Mouse (Mus musculus) myocyte (in vitro differentiated cells): ENCODE measurements at regions not wholly inside any gene's neighbourhood (a gene's known extent, or its start where the extent isn't known, plus 50 kb on each side); places are given as distances from the start of the nearest gene placed in this dataset.

Source experiments
- H3K27me3 ChIP-seq: one replicate; pipeline ENCODE4 v1.6.1; 2011; ENCODE audit not compliant: control insufficient read depth, insufficient read depth, insufficient read length
- H3K36me3 ChIP-seq: one replicate; pipeline ENCODE4 v1.6.1; 2011; ENCODE audit not compliant: control insufficient read depth, insufficient read depth
- H3K4me2 ChIP-seq: one replicate; pipeline ENCODE4 v1.6.1; 2011; ENCODE audit warnings: low read depth, control low read depth
- H3K4me3 ChIP-seq: one replicate; pipeline ENCODE4 v1.5.1; 2011; ENCODE audit warnings: mild to moderate bottlenecking, control low read depth, moderate library complexity
- H3K79me2 ChIP-seq: one replicate; pipeline ENCODE4 v1.6.1; 2011; ENCODE audit not compliant: control insufficient read depth, insufficient read depth
- H3ac ChIP-seq: one replicate; pipeline ENCODE4 v1.6.1; 2011; ENCODE audit not compliant: control insufficient read depth, insufficient read length
- CEBPB ChIP-seq: IDR thresholded peaks from 2 replicates; pipeline ENCODE4 v1.6.1; 2011; ENCODE audit warnings: mild to moderate bottlenecking, moderate library complexity; ENCODE audit not compliant: poor library complexity, insufficient read depth, severe bottlenecking
- E2F4 ChIP-seq: IDR thresholded peaks from one replicate; pipeline ENCODE4 v1.6.1; 2011; ENCODE audit warnings: mild to moderate bottlenecking, control low read depth, moderate library complexity; ENCODE audit not compliant: insufficient read depth
- MAX ChIP-seq: IDR thresholded peaks from one replicate; pipeline ENCODE4 v1.6.1; 2011; ENCODE audit warnings: low read depth, mild to moderate bottlenecking, control low read depth
- MYOD1 ChIP-seq, 3 experiments: IDR thresholded peaks; one replicate each; pipeline ENCODE4 v1.6.1; 2011; ENCODE audit warnings: control low read depth in 2 of 3, low read depth in 2 of 3, mild to moderate bottlenecking in 2 of 3, moderate library complexity in 1 of 3; ENCODE audit not compliant: insufficient read length in 2 of 3, control insufficient read depth in 1 of 3
- MYOG ChIP-seq, 3 experiments: IDR thresholded peaks; one replicate each; pipeline ENCODE4 v1.6.1; 2011; ENCODE audit warnings: control low read depth in 2 of 3, low read depth in 2 of 3, mild to moderate bottlenecking in 2 of 3; ENCODE audit not compliant: insufficient read length in 2 of 3, control insufficient read depth in 1 of 3, insufficient read depth in 1 of 3
- POLR2A ChIP-seq: IDR thresholded peaks from one replicate; pipeline ENCODE4 v1.6.1; 2011; ENCODE audit warnings: low read depth, mild to moderate bottlenecking, control low read depth, moderate library complexity; ENCODE audit not compliant: insufficient read length
- POLR2AphosphoS2 ChIP-seq: IDR thresholded peaks from one replicate; pipeline ENCODE4 v1.6.1; 2011; ENCODE audit warnings: low read depth, control low read depth; ENCODE audit not compliant: insufficient read length
- REST ChIP-seq: IDR thresholded peaks from one replicate; pipeline ENCODE4 v1.6.1; 2011; ENCODE audit warnings: mild to moderate bottlenecking, control low read depth, moderate library complexity; ENCODE audit not compliant: insufficient read depth, insufficient read length
- SRF ChIP-seq: IDR thresholded peaks from one replicate; pipeline ENCODE4 v1.6.1; 2011; ENCODE audit warnings: low read depth; ENCODE audit not compliant: control insufficient read depth, insufficient read length
- TCF12 ChIP-seq: IDR thresholded peaks from one replicate; pipeline ENCODE4 v1.6.1; 2011; ENCODE audit warnings: mild to moderate bottlenecking, control low read depth; ENCODE audit not compliant: poor library complexity, insufficient read depth, severe bottlenecking
- TCF3 ChIP-seq: IDR thresholded peaks from one replicate; pipeline ENCODE4 v1.6.1; 2011; ENCODE audit warnings: low read depth, control low read depth; ENCODE audit not compliant: insufficient read length
- USF1 ChIP-seq: IDR thresholded peaks from one replicate; pipeline ENCODE4 v1.6.1; 2011; ENCODE audit warnings: low read depth, mild to moderate bottlenecking, control low read depth, moderate library complexity

- H3K79me2 ChIP-seq, result no peaks in the 10 kb centered on the region
- no peak for TF ChIP-seq REST
- no peak for TF ChIP-seq TCF3
- no peak for TF ChIP-seq CEBPB
- no peak for TF ChIP-seq E2F4
- no peak for TF ChIP-seq USF1
- no peak for TF ChIP-seq SRF
- no peak for TF ChIP-seq POLR2A
- no peak for TF ChIP-seq MYOD1 (IDR thresholded peaks at IDR 0.05; ENCODE audit: control insufficient read depth in 1 of 3, insufficient read length in 2 of 3, low read depth in 2 of 3)
- TF ChIP-seq MAX, result no peak
- TF ChIP-seq POLR2AphosphoS2, result no peak
- TF ChIP-seq TCF12, result no peak
- no peak for TF ChIP-seq MYOG (IDR thresholded peaks at IDR 0.05; ENCODE audit: control insufficient read depth in 1 of 3, insufficient read depth in 1 of 3, insufficient read length in 2 of 3, low read depth in 2 of 3)
- no peaks in the 10 kb centered on the region for H3K27me3 ChIP-seq
- no peak overlapping the region for H3K4me3 ChIP-seq
- H3K4me2 ChIP-seq, result no peak overlapping the region
- no peak overlapping the region for H3ac ChIP-seq
- H3K36me3 ChIP-seq, result no peaks in the 10 kb centered on the region
These were observed 147.4 kb upstream of the Jun start for GRCm38 (mm10) chr4:95199394-95199793.

GRCm38 (mm10) chr4:95200130-95200529 lies 148.1 kb upstream of the Jun start:
- Histone ChIP-seq H3K4me2 (no peak overlapping the region), H3K36me3 (no peaks in the 10 kb centered on the region), H3K79me2 (no peaks in the 10 kb centered on the region), H3ac (no peak overlapping the region), H3K27me3 (no peaks in the 10 kb centered on the region), H3K4me3 (no peak overlapping the region)
- TF ChIP-seq POLR2A, result no peak
- no peak for TF ChIP-seq CEBPB
- TF ChIP-seq MYOD1 (IDR thresholded peaks at IDR 0.05; ENCODE audit: control insufficient read depth in 1 of 3, insufficient read length in 2 of 3, low read depth in 2 of 3), result no peak
- TF ChIP-seq POLR2AphosphoS2, result no peak
- TF ChIP-seq TCF12, result no peak
- no peak for TF ChIP-seq SRF
- TF ChIP-seq REST, result no peak
- TF ChIP-seq USF1, result no peak
- no peak for TF ChIP-seq MAX
- TF ChIP-seq MYOG (IDR thresholded peaks at IDR 0.05; ENCODE audit: control insufficient read depth in 1 of 3, insufficient read depth in 1 of 3, insufficient read length in 2 of 3, low read depth in 2 of 3), result no peak
- no peak for TF ChIP-seq E2F4

DNA sequence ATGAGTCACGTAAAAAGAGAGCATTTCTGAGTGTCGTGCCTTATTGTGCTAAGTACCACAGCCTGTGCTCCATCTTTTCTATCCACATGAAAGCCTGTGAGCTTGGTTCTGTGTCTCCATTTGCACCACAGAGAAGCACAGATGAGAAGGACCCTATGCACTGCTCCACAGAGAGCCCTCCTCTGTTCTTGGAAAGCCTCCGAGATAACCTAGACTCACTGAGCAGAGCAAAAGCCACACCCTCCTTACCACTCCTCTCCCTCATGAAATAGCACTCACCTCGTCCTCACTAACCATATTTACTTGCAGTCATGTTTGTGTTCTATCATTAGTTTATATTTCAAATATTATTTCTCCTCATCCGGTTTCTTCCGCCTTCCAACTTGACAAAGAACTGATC lies 150.5 kb upstream of the Jun start:
- no peak for TF ChIP-seq TCF3
- no peak for TF ChIP-seq POLR2AphosphoS2
- TF ChIP-seq E2F4, result no peak
- no peak for TF ChIP-seq TCF12
- no peak for TF ChIP-seq MYOG (IDR thresholded peaks at IDR 0.05; ENCODE audit: control insufficient read depth in 1 of 3, insufficient read depth in 1 of 3, insufficient read length in 2 of 3, low read depth in 2 of 3)
- no peak for TF ChIP-seq CEBPB
- no peak for TF ChIP-seq REST
- no peak for TF ChIP-seq POLR2A
- TF ChIP-seq MYOD1 (IDR thresholded peaks at IDR 0.05; ENCODE audit: control insufficient read depth in 1 of 3, insufficient read length in 2 of 3, low read depth in 2 of 3), result no peak
- TF ChIP-seq USF1, result no peak
- no peak for TF ChIP-seq MAX
- TF ChIP-seq SRF, result no peak

DNA sequence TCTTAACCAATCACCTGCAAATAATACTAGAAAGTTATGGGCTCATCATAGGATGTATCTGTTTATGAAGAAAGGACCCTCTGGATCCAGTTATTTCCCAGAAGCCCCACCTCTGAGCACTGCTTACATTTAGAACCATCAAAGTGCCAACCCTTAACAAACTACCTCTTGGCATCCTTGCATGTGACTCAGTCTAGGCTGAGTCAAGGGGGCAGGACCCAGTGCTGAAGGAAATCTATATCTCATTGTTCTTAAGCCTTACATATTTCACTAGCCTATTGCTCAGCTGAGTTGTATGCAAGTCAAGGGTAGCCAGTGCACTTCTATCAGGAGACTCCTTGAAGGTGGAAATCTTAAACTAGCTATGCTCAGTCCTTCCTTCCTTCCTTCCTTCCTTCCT lies 151.6 kb upstream of the Jun start:
- Histone ChIP-seq H3K79me2 (no peaks in the 10 kb centered on the region), H3K27me3 (no peaks in the 10 kb centered on the region), H3ac (no peak overlapping the region), H3K4me3 (no peak overlapping the region), H3K4me2 (no peak overlapping the region), H3K36me3 (no peaks in the 10 kb centered on the region)
- TF ChIP-seq MAX (no peak), MYOG (IDR thresholded peaks at IDR 0.05; ENCODE audit: control insufficient read depth in 1 of 3, insufficient read depth in 1 of 3, insufficient read length in 2 of 3, low read depth in 2 of 3) (no peak), POLR2AphosphoS2 (no peak), POLR2A (no peak), E2F4 (no peak), USF1 (no peak), MYOD1 (IDR thresholded peaks at IDR 0.05; ENCODE audit: control insufficient read depth in 1 of 3, insufficient read length in 2 of 3, low read depth in 2 of 3) (no peak), TCF12 (no peak), CEBPB (no peak), REST (no peak), SRF (no peak), TCF3 (no peak)

More for the DNA sequence above, 150.5 kb upstream of the Jun start:
- Histone ChIP-seq H3K27me3 (no peaks in the 10 kb centered on the region), H3K4me2 (no peak overlapping the region), H3K36me3 (no peaks in the 10 kb centered on the region), H3K79me2 (no peaks in the 10 kb centered on the region), H3K4me3 (no peak overlapping the region), H3ac (no peak overlapping the region)
